Mouse (Mus musculus) hindbrain, embryonic 12.5 days (tissue): ENCODE measurements around the gene Olfr557. TPM values are rescaled to one million over a fixed set of nuclear protein-coding genes. Genes with fewer than 3 reads are reported as not detected.

Experiments used
- ATAC-seq: fragments of 200-750 bp; cut with Nextera tagmentation; 2 replicates; pipeline ENCODE4 v1.8.0; 2017; ENCODE audit warnings: moderate TSS enrichment; ENCODE audit not compliant: low FRiP score
- H3K27ac ChIP-seq: fragments of 300-500 bp; sonication (generic); 2 replicates; pipeline ENCODE4 v1.5.1; 2016; ENCODE audit warnings: mild to moderate bottlenecking
- H3K27me3 ChIP-seq: fragments of 300-500 bp; sonication (generic); 2 replicates; pipeline ENCODE4 v1.6.1; 2016; ENCODE audit warnings: mild to moderate bottlenecking
- H3K36me3 ChIP-seq: fragments of 300-500 bp; sonication (generic); 2 replicates; pipeline ENCODE4 v1.6.1; 2016; ENCODE audit warnings: mild to moderate bottlenecking
- H3K4me1 ChIP-seq: fragments of 300-500 bp; sonication (generic); 2 replicates; pipeline ENCODE4 v1.6.1; 2016
- H3K4me2 ChIP-seq: fragments of 300-500 bp; sonication (generic); replicated peaks from 2 replicates; pipeline ENCODE4 v1.6.1; 2016; ENCODE audit warnings: mild to moderate bottlenecking
- H3K4me3 ChIP-seq: fragments of 300-500 bp; sonication (generic); 2 replicates; pipeline ENCODE4 v1.5.1; 2016; ENCODE audit warnings: mild to moderate bottlenecking
- H3K9ac ChIP-seq: fragments of 300-500 bp; sonication (generic); 2 replicates; pipeline ENCODE4 v1.6.1; 2016; ENCODE audit warnings: mild to moderate bottlenecking, moderate library complexity
- H3K9me3 ChIP-seq: fragments of 300-500 bp; sonication (generic); replicated peaks from 2 replicates; pipeline ENCODE4 v1.6.1; 2016; ENCODE audit warnings: mild to moderate bottlenecking
- WGBS: fragments of 180-500 bp; shearing (Covaris S2); methylation state at CpG from one replicate; pipeline ENCODE4 v1.1.7; 2016; 5-methylcytosine and 5-hydroxymethylcytosine counted together
- polyA plus RNA-seq: library from polyadenylated mRNA; unstranded; fragments of >200 nt; fragmentation: Nextera tagmentation; extraction: Ambion mirVana; gene quantifications from 2 replicates; pipeline ENCODE4 v1.2.1, GENCODE M21; 2016

The Olfr557 gene
- polyA plus RNA-seq, 1 experiment from 2014 or later, result not detected

DNA sequence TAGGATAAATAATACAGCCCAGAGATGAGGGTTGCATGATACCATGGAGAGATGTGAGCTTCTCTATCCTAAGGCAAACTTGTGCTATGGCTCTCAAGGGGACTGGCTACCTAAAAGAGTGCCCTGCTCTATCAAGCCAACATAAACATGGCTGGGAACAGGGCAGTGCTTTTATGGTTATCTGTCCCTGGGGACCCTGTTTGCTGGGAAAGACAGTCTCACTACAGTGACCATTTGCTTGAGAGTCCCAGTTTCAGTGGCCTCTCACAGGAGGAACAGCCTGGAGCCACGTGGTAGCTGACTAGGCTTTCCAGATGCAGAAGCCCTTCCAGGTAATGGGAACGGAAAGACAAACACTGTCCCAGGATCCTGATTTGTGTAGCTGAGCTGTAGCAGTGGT, 42.0 kb downstream of the Olfr557 start:
- H3K4me3 ChIP-seq, result no peak overlapping the region
- H3K36me3 ChIP-seq, result no peaks in the 10 kb centered on the region
- no peaks in the 10 kb centered on the region for H3K9me3 ChIP-seq
- no peaks in the 10 kb centered on the region for H3K27me3 ChIP-seq
- no peak overlapping the region for H3K9ac ChIP-seq
- ATAC-seq, result no peak
- H3K4me2 ChIP-seq, result no peak overlapping the region
- no peak overlapping the region for H3K27ac ChIP-seq
- H3K4me1 ChIP-seq, result no peaks in the 10 kb centered on the region
- WGBS, result 79% methylated on average over 2 of the region's 2 CpGs

Other genes with a start within 250 kb of the Olfr557 start
- 0.31 and 0.55 TPM in 2 replicates for gene Olfr543, start 214.2 kb upstream of the Olfr557 start, polyA plus RNA-seq
- 0.15 and 0.20 TPM in 2 replicates for gene Olfr544, start 207.6 kb upstream of the Olfr557 start, polyA plus RNA-seq
- 0.17 and 0.22 TPM in 2 replicates for gene Olfr545, start 196.3 kb upstream of the Olfr557 start, polyA plus RNA-seq
- gene Olfr547, start 161.2 kb upstream of the Olfr557 start, polyA plus RNA-seq, result not detected in 2 replicates
- not detected in 2 replicates for gene Olfr548-ps1, start 155.0 kb upstream of the Olfr557 start, polyA plus RNA-seq
- not detected in 2 replicates for gene Olfr549, start 146.0 kb upstream of the Olfr557 start, polyA plus RNA-seq
- gene Trim21, start 130.4 kb upstream of the Olfr557 start, polyA plus RNA-seq, result 0.26 and 0.41 TPM in 2 replicates
- not detected in 2 replicates for gene Olfr550, start 124.5 kb upstream of the Olfr557 start, polyA plus RNA-seq
- not detected in 2 replicates for gene Olfr551, start 104.0 kb upstream of the Olfr557 start, polyA plus RNA-seq
- not detected in 2 replicates for gene Olfr552, start 98.1 kb upstream of the Olfr557 start, polyA plus RNA-seq
- not detected in 2 replicates for gene Olfr553, start 77.7 kb upstream of the Olfr557 start, polyA plus RNA-seq
- gene Olfr554, start 57.5 kb upstream of the Olfr557 start, polyA plus RNA-seq, result not detected in 2 replicates
- gene Olfr555, start 37.1 kb upstream of the Olfr557 start, polyA plus RNA-seq, result not detected in 2 replicates
- not detected in 2 replicates for gene Olfr556, start 31.0 kb upstream of the Olfr557 start, polyA plus RNA-seq
- gene Trim68, start 8.6 kb upstream of the Olfr557 start, polyA plus RNA-seq, result 9.6 and 12.5 TPM in 2 replicates
- 0.18 and 0.48 TPM in 2 replicates for gene Olfr558, start 6.3 kb downstream of the Olfr557 start, polyA plus RNA-seq
- gene Olfr33, start 23.2 kb downstream of the Olfr557 start, polyA plus RNA-seq, result not detected in 2 replicates
- not detected in 2 replicates for gene Olfr559, start 31.6 kb downstream of the Olfr557 start, polyA plus RNA-seq
- not detected in 2 replicates for gene Olfr560, start 63.5 kb downstream of the Olfr557 start, polyA plus RNA-seq
- gene Olfr78, start 63.6 kb downstream of the Olfr557 start, polyA plus RNA-seq, result 0.10 and 0.13 TPM in 2 replicates
- gene Olfr561, start 75.3 kb downstream of the Olfr557 start, polyA plus RNA-seq, result not detected in 2 replicates
- not detected in 2 replicates for gene Olfr564, start 107.6 kb downstream of the Olfr557 start, polyA plus RNA-seq
- not detected in 2 replicates for gene Olfr566, start 162.9 kb downstream of the Olfr557 start, polyA plus RNA-seq
- gene Olfr568, start 181.2 kb downstream of the Olfr557 start, polyA plus RNA-seq, result not detected in 2 replicates
- gene Olfr569, start 195.0 kb downstream of the Olfr557 start, polyA plus RNA-seq, result not detected in 2 replicates
- not detected in 2 replicates for gene Olfr570, start 198.7 kb downstream of the Olfr557 start, polyA plus RNA-seq
- gene Olfr571, start 221.6 kb downstream of the Olfr557 start, polyA plus RNA-seq, result not detected in 2 replicates
- not detected in 2 replicates for gene Olfr572, start 228.5 kb downstream of the Olfr557 start, polyA plus RNA-seq
- gene Olfr573-ps1, start 246.7 kb downstream of the Olfr557 start, polyA plus RNA-seq, result not detected in 2 replicates